Mouse (Mus musculus) heart, adult 2 months (tissue): Measurements from ENCODE around the gene 5730455P16Rik.

ENCODE experiments used
- CTCF ChIP-seq: fragments of 200-600 bp; IDR thresholded peaks from 2 replicates; pipeline ENCODE4 v1.8.1; 2022; ENCODE audit warnings: antibody characterized with exemption, mild to moderate bottlenecking, moderate library complexity
- EP300 ChIP-seq: fragments of 200-500 bp; IDR thresholded peaks from 2 replicates; pipeline ENCODE4 v1.6.1; 2011; ENCODE audit warnings: low read depth, low read length, control low read depth; ENCODE audit not compliant: insufficient read depth
- POLR2A ChIP-seq: fragments of 200-500 bp; IDR thresholded peaks from 2 replicates; pipeline ENCODE4 v1.6.1; 2011; ENCODE audit warnings: mild to moderate bottlenecking, low read depth, low read length, control low read depth; ENCODE audit not compliant: insufficient read depth

GRCm38 (mm10) chr11:80332709-80333400 is 45.0 kb downstream of the 5730455P16Rik start:
- no peak for TF ChIP-seq CTCF
- TF ChIP-seq EP300, result no peak
- no peak for TF ChIP-seq POLR2A
